Mouse (Mus musculus) right cerebral cortex, postnatal 36 days (tissue): ENCODE data around the gene Rab12.

Source experiments
- DNase-seq, 2 experiments: peaks; one replicate each; pipeline ENCODE4 v3.0.0; 2022; ENCODE audit warnings: low spot score in 2 of 2, mixed read lengths in 1 of 2

Gene Rab12

GRCm38 (mm10) chr17:66502865-66503264 is 16.7 kb downstream of the Rab12 start:
- DNase-seq: no peak

DNA sequence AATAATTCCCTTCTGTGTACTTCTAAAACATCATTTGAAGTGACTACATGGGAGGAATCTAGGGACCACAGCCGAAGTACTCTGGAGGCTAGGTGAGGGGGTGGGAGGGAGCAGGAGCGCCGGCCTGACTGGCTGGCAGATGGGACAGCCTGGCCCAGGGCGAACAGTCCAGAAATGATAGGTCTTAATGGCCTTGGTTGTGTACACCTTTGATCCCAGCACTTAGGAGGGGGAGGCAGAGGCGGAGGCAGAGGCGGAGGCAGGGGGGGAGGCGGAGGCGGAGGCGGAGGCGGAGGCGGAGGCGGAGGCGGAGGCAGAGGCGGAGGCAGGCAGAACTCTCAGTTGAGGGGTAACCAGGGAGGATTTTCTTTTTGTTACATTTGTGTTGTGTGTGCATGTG is 20.9 kb downstream of the Rab12 start:
- DNase-seq: no peak

GRCm38 (mm10) chr17:66496589-66496988 is 22.9 kb downstream of the Rab12 start:
- DNase-seq: no peak

- peak; percentile 62 to 66 for DNase-seq
These were observed 29.4 kb downstream of the Rab12 start for GRCm38 (mm10) chr17:66490022-66490601.

DNA sequence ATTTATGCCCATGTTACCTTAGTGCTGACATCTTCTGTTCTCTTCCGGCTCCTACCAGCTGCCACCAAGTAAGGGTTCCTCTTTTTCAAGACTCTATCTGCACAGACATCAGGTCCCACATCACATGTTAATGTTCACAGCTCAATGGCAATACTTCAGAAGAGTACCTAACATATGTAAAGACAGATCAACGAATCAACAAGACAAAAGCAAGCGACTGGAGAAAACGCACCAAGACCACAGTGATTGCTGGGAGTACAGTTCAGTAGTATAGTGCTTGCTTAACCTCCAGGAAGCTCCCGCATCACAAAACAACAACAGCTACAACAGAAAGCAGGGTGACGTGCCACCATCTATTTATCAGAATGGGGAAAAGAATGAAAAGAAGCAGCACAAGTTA is 33.0 kb downstream of the Rab12 start:
- DNase-seq: no peak

DNA sequence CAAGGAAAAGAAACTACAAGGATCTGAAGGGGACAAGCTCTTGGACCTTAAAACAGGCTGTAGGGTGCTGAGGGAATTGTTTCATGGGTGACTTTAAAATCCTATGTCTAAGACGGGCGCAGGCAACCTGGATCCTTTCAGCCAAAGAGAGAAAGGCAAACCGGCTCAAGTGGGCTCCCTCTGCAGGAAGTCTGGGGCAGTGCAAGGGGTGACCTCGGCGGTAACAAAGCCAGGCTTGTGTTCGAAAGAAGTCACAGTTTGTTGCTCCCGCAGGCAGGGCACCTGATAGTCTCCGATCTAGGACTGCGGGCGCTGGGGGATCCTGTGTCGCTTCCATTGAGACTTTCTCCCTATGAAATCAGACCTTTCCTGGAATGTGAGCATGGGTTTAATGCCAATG is 33.8 kb downstream of the Rab12 start:
- peak; percentile 50 to 63 for DNase-seq

DNA sequence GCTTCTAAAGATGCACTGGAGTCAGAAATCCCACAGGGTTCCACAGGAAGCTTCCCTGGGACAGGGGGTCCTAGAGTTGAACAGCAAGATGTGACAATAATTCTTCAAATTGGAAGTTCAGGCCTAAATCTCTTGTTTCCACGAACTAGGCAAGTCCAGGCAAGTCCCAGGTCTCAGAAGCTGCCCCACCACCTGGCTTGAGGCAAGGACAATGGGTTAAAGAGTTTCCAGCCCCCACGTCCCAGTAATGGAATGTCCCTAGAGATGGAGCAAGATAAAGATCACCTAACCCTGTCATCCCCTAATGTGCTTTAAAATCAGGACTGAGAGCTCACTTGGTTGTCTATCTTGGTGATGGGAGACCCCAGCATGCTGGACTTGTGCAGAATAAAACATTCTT is 34.6 kb downstream of the Rab12 start:
- DNase-seq: no peak

- no peak for DNase-seq
These were observed 35.7 kb downstream of the Rab12 start for GRCm38 (mm10) chr17:66483651-66484454.

DNA sequence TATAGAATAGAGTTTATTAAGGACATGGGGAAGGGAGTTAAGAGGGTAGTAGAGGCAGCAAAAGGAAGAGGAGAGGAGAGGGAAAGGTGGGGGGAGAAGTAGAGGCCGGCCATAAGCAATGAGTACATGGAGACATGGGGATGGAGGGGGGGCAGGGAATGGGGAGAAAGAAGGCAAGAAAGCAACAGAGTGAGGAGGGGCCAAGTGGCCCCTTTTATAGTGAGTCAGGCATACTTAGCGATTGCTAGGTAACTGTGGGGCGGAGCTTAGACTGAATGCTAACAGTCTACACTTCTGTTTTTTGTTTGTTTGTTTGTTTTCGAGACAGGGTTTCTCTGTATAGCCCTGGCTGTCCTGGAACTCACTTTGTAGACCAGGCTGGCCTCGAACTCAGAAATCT is 38.2 kb downstream of the Rab12 start:
- DNase-seq: no peak

- no peak for DNase-seq
These were observed 38.8 kb downstream of the Rab12 start for GRCm38 (mm10) chr17:66480491-66481278.

DNA sequence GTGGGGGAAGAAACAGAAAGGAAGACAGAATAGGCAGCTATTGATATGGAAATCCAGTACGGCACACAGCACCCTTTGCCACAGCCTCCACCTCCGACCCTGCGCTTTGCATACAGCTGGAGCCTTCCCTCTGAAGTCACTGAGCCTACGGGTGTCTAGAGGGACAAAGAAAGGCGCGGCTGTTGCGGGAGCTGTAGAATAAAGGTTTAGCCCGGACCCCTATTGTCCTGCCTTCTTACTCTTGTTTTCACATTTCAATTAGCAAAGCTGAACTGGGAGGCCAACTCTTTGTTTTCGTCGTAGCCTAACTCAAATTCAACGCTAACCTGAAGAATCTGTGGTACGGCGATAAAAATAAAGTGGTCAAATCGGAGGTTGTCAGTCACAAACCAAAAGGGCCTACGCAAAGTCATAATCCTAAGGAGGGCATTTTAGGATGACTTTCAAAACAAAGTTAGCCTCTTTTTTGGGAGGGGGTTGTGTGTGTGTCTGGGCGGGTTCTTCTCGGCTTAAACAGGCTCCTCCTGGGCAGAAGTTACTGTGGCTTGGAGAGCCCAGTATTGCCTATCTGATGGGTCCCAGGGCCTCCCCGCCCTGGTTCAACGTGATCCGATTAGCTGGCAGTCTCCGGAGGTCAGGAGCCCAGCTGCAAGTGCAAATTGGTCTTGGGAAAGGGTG is 39.6 kb downstream of the Rab12 start:
- DNase-seq: no peak

GRCm38 (mm10) chr17:66479311-66479710 is 40.2 kb downstream of the Rab12 start:
- DNase-seq: peak; percentile 50 to 81

DNA sequence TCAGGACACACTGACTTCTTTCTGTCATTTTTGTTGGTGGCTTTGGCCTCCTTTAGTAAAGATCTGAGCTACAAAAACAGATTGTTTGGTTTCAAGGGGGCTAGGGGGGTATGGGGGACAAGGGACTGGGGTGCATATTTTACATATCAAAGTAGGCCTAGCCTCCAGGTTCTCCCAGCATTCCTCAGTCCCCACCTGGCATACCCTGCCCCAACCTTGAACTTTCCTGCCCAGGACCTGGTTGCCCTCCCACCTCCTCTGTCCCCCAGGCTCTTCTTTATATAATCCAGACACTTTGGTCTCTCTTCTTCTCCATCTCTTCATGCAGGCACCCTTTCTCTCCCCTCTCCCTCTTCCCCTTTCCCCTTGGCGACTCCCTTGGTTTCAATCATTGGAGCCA is 46.3 kb downstream of the Rab12 start:
- DNase-seq: no peak

GRCm38 (mm10) chr17:66471775-66472174 is 47.8 kb downstream of the Rab12 start:
- DNase-seq: no peak

GRCm38 (mm10) chr17:66471252-66471651 is 48.3 kb downstream of the Rab12 start:
- no peak for DNase-seq

GRCm38 (mm10) chr17:66470020-66470419 is 49.5 kb downstream of the Rab12 start:
- no peak for DNase-seq

GRCm38 (mm10) chr17:66457278-66457677 is 62.3 kb downstream of the Rab12 start:
- no peak for DNase-seq

- peak; percentile 82 for DNase-seq
These were observed 68.4 kb downstream of the Rab12 start for GRCm38 (mm10) chr17:66451143-66451542.

- no peak for DNase-seq
These were observed 68.9 kb downstream of the Rab12 start for GRCm38 (mm10) chr17:66450526-66451070.

GRCm38 (mm10) chr17:66449460-66450341 is 69.8 kb downstream of the Rab12 start, which contains the start of gene Mtcl1:
Gene Mtcl1, minus strand, starts transcription at chr17:66449750.
- DNase-seq: peak; percentile 78 to 84
